Mouse (Mus musculus): ENCODE measurements around the gene Pithd1. TPM values are rescaled to one million over a fixed set of nuclear protein-coding genes. Genes with fewer than 3 reads are reported as not detected.
A peak's percentile ranks its signal among the peaks of the same experiment; 100 is the strongest.
"Not testable (repeated sequence)": the region's sequence is repeated elsewhere in the genome, so short reads cannot be mapped to it uniquely, and the experiment has no call there.

Gene Pithd1
- polyA plus RNA-seq, 1 experiment, result 35.2 TPM

- Histone ChIP-seq H3K79me2 (ENCODE audit: control insufficient read depth, insufficient read depth) (peaks cover 12% of the 10 kb centered on the region), H3K36me3 (ENCODE audit: control insufficient read depth, insufficient read depth) (no peaks in the 10 kb centered on the region), H3K27me3 (ENCODE audit: control insufficient read depth, insufficient read depth, insufficient read length) (no peaks in the 10 kb centered on the region), H3K4me3 (peak overlapping the region; percentile 71), H3K4me2 (ENCODE audit: low read depth) (peak overlapping the region; percentile 96), H3ac (ENCODE audit: control insufficient read depth, insufficient read length) (no peak overlapping the region)
- TF ChIP-seq MYOD1 (IDR thresholded peaks at IDR 0.05; ENCODE audit: control insufficient read depth in 1 of 3, insufficient read length in 2 of 3, low read depth in 2 of 3) (no peak), E2F4 (IDR thresholded peaks at IDR 0.05; ENCODE audit: insufficient read depth) (no peak), USF1 (IDR thresholded peaks at IDR 0.05; ENCODE audit: low read depth) (no peak), MYOG (IDR thresholded peaks at IDR 0.05; ENCODE audit: control insufficient read depth in 1 of 3, insufficient read depth in 1 of 3, insufficient read length in 2 of 3, low read depth in 2 of 3) (no peak), TCF12 (IDR thresholded peaks at IDR 0.05; ENCODE audit: insufficient read depth, poor library complexity, severe bottlenecking) (no peak), REST (IDR thresholded peaks at IDR 0.05; ENCODE audit: insufficient read depth, insufficient read length) (no peak), POLR2AphosphoS2 (IDR thresholded peaks at IDR 0.05; ENCODE audit: insufficient read length, low read depth) (no peak), POLR2A (IDR thresholded peaks at IDR 0.05; ENCODE audit: insufficient read length, low read depth) (no peak), TCF3 (IDR thresholded peaks at IDR 0.05; ENCODE audit: insufficient read length, low read depth) (no peak)
Measured at GRCm38 (mm10) chr4:135985769-135986168, 1.3 kb downstream of the Pithd1 start.

GRCm38 (mm10) chr4:135985193-135985592 lies 1.9 kb downstream of the Pithd1 start:
- H3K36me3 ChIP-seq (ENCODE audit: control insufficient read depth, insufficient read depth), result no peaks in the 10 kb centered on the region
- H3K79me2 ChIP-seq (ENCODE audit: control insufficient read depth, insufficient read depth), result peaks cover 12% of the 10 kb centered on the region
- H3ac ChIP-seq (ENCODE audit: control insufficient read depth, insufficient read length), result no peak overlapping the region
- H3K4me3 ChIP-seq, result no peak overlapping the region
- TF ChIP-seq E2F4 (IDR thresholded peaks at IDR 0.05; ENCODE audit: insufficient read depth) (no peak), POLR2A (IDR thresholded peaks at IDR 0.05; ENCODE audit: insufficient read length, low read depth) (no peak), USF1 (IDR thresholded peaks at IDR 0.05; ENCODE audit: low read depth) (no peak), MYOD1 (IDR thresholded peaks at IDR 0.05; ENCODE audit: control insufficient read depth in 1 of 3, insufficient read length in 2 of 3, low read depth in 2 of 3) (no peak), TCF12 (IDR thresholded peaks at IDR 0.05; ENCODE audit: insufficient read depth, poor library complexity, severe bottlenecking) (no peak), REST (IDR thresholded peaks at IDR 0.05; ENCODE audit: insufficient read depth, insufficient read length) (no peak), POLR2AphosphoS2 (IDR thresholded peaks at IDR 0.05; ENCODE audit: insufficient read length, low read depth) (no peak), SRF (IDR thresholded peaks at IDR 0.05; ENCODE audit: control insufficient read depth, insufficient read length, low read depth) (no peak)
- no peaks in the 10 kb centered on the region for H3K27me3 ChIP-seq (ENCODE audit: control insufficient read depth, insufficient read depth, insufficient read length)
- H3K4me2 ChIP-seq (ENCODE audit: low read depth), result no peak overlapping the region

GRCm38 (mm10) chr4:135984556-135984955 lies 2.5 kb downstream of the Pithd1 start:
- no peaks in the 10 kb centered on the region for H3K36me3 ChIP-seq (ENCODE audit: control insufficient read depth, insufficient read depth)
- H3K4me2 ChIP-seq (ENCODE audit: low read depth), result no peak overlapping the region
- TF ChIP-seq E2F4 (IDR thresholded peaks at IDR 0.05; ENCODE audit: insufficient read depth) (no peak), TCF3 (IDR thresholded peaks at IDR 0.05; ENCODE audit: insufficient read length, low read depth) (no peak), POLR2A (IDR thresholded peaks at IDR 0.05; ENCODE audit: insufficient read length, low read depth) (no peak), REST (IDR thresholded peaks at IDR 0.05; ENCODE audit: insufficient read depth, insufficient read length) (no peak), USF1 (IDR thresholded peaks at IDR 0.05; ENCODE audit: low read depth) (no peak), TCF12 (IDR thresholded peaks at IDR 0.05; ENCODE audit: insufficient read depth, poor library complexity, severe bottlenecking) (no peak), MAX (IDR thresholded peaks at IDR 0.05; ENCODE audit: low read depth) (no peak)
- no peak overlapping the region for H3K4me3 ChIP-seq
- H3K79me2 ChIP-seq (ENCODE audit: control insufficient read depth, insufficient read depth), result peaks cover 12% of the 10 kb centered on the region
- H3ac ChIP-seq (ENCODE audit: control insufficient read depth, insufficient read length), result no peak overlapping the region
- no peaks in the 10 kb centered on the region for H3K27me3 ChIP-seq (ENCODE audit: control insufficient read depth, insufficient read depth, insufficient read length)

- Histone ChIP-seq H3ac (ENCODE audit: control insufficient read depth, insufficient read length) (no peak overlapping the region), H3K4me3 (no peak overlapping the region), H3K36me3 (ENCODE audit: control insufficient read depth, insufficient read depth) (peaks cover 5% of the 10 kb centered on the region), H3K79me2 (ENCODE audit: control insufficient read depth, insufficient read depth) (peaks cover 9% of the 10 kb centered on the region), H3K27me3 (ENCODE audit: control insufficient read depth, insufficient read depth, insufficient read length) (no peaks in the 10 kb centered on the region), H3K4me2 (ENCODE audit: low read depth) (no peak overlapping the region)
- TF ChIP-seq USF1 (IDR thresholded peaks at IDR 0.05; ENCODE audit: low read depth) (no peak), MYOG (IDR thresholded peaks at IDR 0.05; ENCODE audit: control insufficient read depth in 1 of 3, insufficient read depth in 1 of 3, insufficient read length in 2 of 3, low read depth in 2 of 3) (no peak), SRF (IDR thresholded peaks at IDR 0.05; ENCODE audit: control insufficient read depth, insufficient read length, low read depth) (no peak), MAX (IDR thresholded peaks at IDR 0.05; ENCODE audit: low read depth) (no peak), TCF12 (IDR thresholded peaks at IDR 0.05; ENCODE audit: insufficient read depth, poor library complexity, severe bottlenecking) (no peak), POLR2A (IDR thresholded peaks at IDR 0.05; ENCODE audit: insufficient read length, low read depth) (no peak), REST (IDR thresholded peaks at IDR 0.05; ENCODE audit: insufficient read depth, insufficient read length) (no peak), CEBPB (IDR thresholded peaks at IDR 0.05; ENCODE audit: insufficient read depth, poor library complexity, severe bottlenecking) (no peak), POLR2AphosphoS2 (IDR thresholded peaks at IDR 0.05; ENCODE audit: insufficient read length, low read depth) (no peak), E2F4 (IDR thresholded peaks at IDR 0.05; ENCODE audit: insufficient read depth) (no peak), TCF3 (IDR thresholded peaks at IDR 0.05; ENCODE audit: insufficient read length, low read depth) (no peak)
Measured at GRCm38 (mm10) chr4:135981524-135982063, 5.5 kb downstream of the Pithd1 start.

GRCm38 (mm10) chr4:135980223-135980622 lies 6.8 kb downstream of the Pithd1 start:
- not testable (repeated sequence) for H3ac ChIP-seq (ENCODE audit: control insufficient read depth, insufficient read length); H3K27me3 ChIP-seq (ENCODE audit: control insufficient read depth, insufficient read depth, insufficient read length); H3K36me3 ChIP-seq (ENCODE audit: control insufficient read depth, insufficient read depth); H3K4me3 ChIP-seq; H3K79me2 ChIP-seq (ENCODE audit: control insufficient read depth, insufficient read depth); H3K4me2 ChIP-seq (ENCODE audit: low read depth)

All from myocyte (in vitro differentiated cells).